Mouse (Mus musculus) heart, embryonic 15.5 days (tissue): ENCODE results near the gene Nlrx1. TPM values are rescaled to one million over a fixed set of nuclear protein-coding genes. Genes with fewer than 3 reads are reported as not detected.

Experiments used
- ATAC-seq: fragments of 200-750 bp; cut with Nextera tagmentation; replicated peaks from 2 replicates; pipeline ENCODE4 v1.8.0; 2017; ENCODE audit warnings: low read depth, moderate TSS enrichment; ENCODE audit not compliant: insufficient number of reproducible peaks, insufficient read depth, low FRiP score
- H3K27ac ChIP-seq: fragments of 300-500 bp; sonication (generic); 2 replicates; pipeline ENCODE4 v1.5.1; 2015; ENCODE audit warnings: mild to moderate bottlenecking, inconsistent platforms
- H3K27me3 ChIP-seq: fragments of 300-500 bp; sonication (generic); 2 replicates; pipeline ENCODE4 v1.6.1; 2015; ENCODE audit warnings: inconsistent platforms
- H3K36me3 ChIP-seq: fragments of 300-500 bp; sonication (generic); 2 replicates; pipeline ENCODE4 v1.6.1; 2015; ENCODE audit warnings: mild to moderate bottlenecking, inconsistent platforms
- H3K4me1 ChIP-seq: fragments of 300-500 bp; sonication (generic); replicated peaks from 2 replicates; pipeline ENCODE4 v1.6.1; 2015; ENCODE audit warnings: inconsistent platforms
- H3K4me2 ChIP-seq: fragments of 300-500 bp; sonication (generic); 2 replicates; pipeline ENCODE4 v1.6.1; 2015; ENCODE audit warnings: inconsistent platforms, mild to moderate bottlenecking, moderate library complexity
- H3K4me3 ChIP-seq: fragments of 300-500 bp; sonication (generic); 2 replicates; pipeline ENCODE4 v1.5.1; 2015; ENCODE audit warnings: mild to moderate bottlenecking, inconsistent platforms
- H3K9ac ChIP-seq: fragments of 300-500 bp; sonication (generic); 2 replicates; pipeline ENCODE4 v1.6.1; 2015; ENCODE audit warnings: mild to moderate bottlenecking, inconsistent platforms
- H3K9me3 ChIP-seq: fragments of 300-500 bp; sonication (generic); replicated peaks from 2 replicates; pipeline ENCODE4 v1.6.1; 2016; ENCODE audit warnings: inconsistent platforms
- WGBS: fragments of 180-500 bp; shearing (Covaris S2); methylation state at CpG from one replicate; pipeline ENCODE4 v1.1.7; 2015; ENCODE audit warnings: mixed read lengths; 5-methylcytosine and 5-hydroxymethylcytosine counted together
- polyA plus RNA-seq: library from polyadenylated mRNA; unstranded; fragments of >200 nt; fragmentation: Nextera tagmentation; extraction: Ambion mirVana; gene quantifications from 2 replicates; pipeline ENCODE4 v1.2.1, GENCODE M21; 2015

Gene Nlrx1
- 7.3 and 9.2 TPM in 2 replicates for polyA plus RNA-seq

GRCm38 (mm10) chr9:44268432-44268831, at the start of gene Nlrx1:
TSS of gene Nlrx1 (minus strand) at chr9:44268599.
- Histone ChIP-seq H3K4me1 (peaks cover 14% of the 10 kb centered on the region), H3K36me3 (0 out of 2 replicates have a peak, but pooled peaks cover 3% of the 10 kb centered on the region), H3K9ac (peak within 1 kb of the TSS; percentile 90), H3K4me3 (peak within 1 kb of the TSS; percentile 60), H3K27ac (peak within 1 kb of the TSS; percentile 84), H3K4me2 (peak within 1 kb of the TSS; percentile 92), H3K9me3 (no peaks in the 10 kb centered on the region), H3K27me3 (no peaks in the 10 kb centered on the region)
- ATAC-seq, result no peak
- WGBS, result 68% methylated on average over 6 of the region's 6 CpGs

DNA sequence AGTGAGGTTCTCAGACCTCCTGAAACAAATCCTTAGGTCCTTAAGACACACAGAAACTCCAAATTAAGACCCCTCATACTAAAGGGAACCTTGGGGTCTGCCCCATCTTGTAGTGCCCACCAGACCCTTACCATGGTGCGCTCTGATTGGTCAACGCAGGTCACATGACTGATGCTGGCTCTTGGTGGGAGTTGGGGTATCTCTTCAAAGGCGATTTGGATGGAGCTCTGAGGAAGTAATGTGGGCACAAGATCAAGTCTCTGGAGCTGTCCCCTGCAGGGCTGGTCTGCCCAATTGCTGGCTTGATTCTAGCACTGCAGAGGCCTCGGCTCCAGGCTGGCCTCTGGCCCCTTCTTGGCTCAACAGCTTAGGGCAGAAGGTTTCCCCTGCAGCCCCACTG, 49.1 kb upstream of the Nlrx1 start:
- peaks cover 30% of the 10 kb centered on the region for H3K4me1 ChIP-seq
- no peak overlapping the region for H3K4me3 ChIP-seq
- no peak for ATAC-seq
- no peak overlapping the region for H3K9ac ChIP-seq
- peaks cover 37% of the 10 kb centered on the region for H3K36me3 ChIP-seq
- H3K27ac ChIP-seq, result no peak overlapping the region
- no peaks in the 10 kb centered on the region for H3K27me3 ChIP-seq
- 64% methylated on average over 4 of the region's 4 CpGs for WGBS
- H3K9me3 ChIP-seq, result no peaks in the 10 kb centered on the region
- peak overlapping the region; percentile 93; the same call in 1 of the 2 replicates for H3K4me2 ChIP-seq

DNA sequence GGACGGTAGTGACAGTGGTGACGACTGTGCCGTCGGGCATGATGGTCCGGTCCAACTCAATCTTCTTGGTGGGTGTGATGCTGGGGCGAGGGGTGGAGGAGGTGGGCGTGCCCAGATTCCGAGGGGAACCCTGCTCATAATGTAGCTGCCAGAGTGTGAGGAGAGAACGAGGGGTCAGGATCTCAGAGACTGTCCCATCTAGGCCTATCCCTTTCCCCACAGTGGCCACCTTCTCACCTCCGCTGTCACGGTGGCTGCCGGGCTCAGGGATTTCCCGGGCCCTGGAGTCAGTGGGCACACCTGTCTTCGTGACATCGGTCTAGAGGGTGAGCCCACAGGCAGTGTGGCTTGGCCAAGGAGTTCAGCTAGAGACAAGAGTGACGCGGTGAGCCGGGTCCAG, 46.5 kb upstream of the Nlrx1 start:
- Histone ChIP-seq H3K27me3 (no peaks in the 10 kb centered on the region), H3K27ac (no peak overlapping the region), H3K9ac (no peak overlapping the region), H3K4me1 (peaks cover 34% of the 10 kb centered on the region), H3K9me3 (no peaks in the 10 kb centered on the region), H3K36me3 (peaks cover 37% of the 10 kb centered on the region), H3K4me3 (no peak overlapping the region), H3K4me2 (no peak overlapping the region)
- no peak for ATAC-seq
- WGBS, result 91% methylated on average over 18 of the region's 18 CpGs

GRCm38 (mm10) chr9:44314257-44314547, 45.8 kb upstream of the Nlrx1 start:
- Histone ChIP-seq H3K27ac (no peak overlapping the region), H3K4me1 (peaks cover 30% of the 10 kb centered on the region), H3K36me3 (peaks cover 37% of the 10 kb centered on the region), H3K9me3 (no peaks in the 10 kb centered on the region), H3K9ac (no peak overlapping the region), H3K4me3 (no peak overlapping the region), H3K27me3 (no peaks in the 10 kb centered on the region), H3K4me2 (no peak overlapping the region)
- ATAC-seq, result no peak
- WGBS, result 72% methylated on average over 4 of the region's 4 CpGs

GRCm38 (mm10) chr9:44313476-44314256, 45.3 kb upstream of the Nlrx1 start:
- ATAC-seq, result no peak
- H3K4me2 ChIP-seq, result no peak overlapping the region
- no peak overlapping the region for H3K9ac ChIP-seq
- no peaks in the 10 kb centered on the region for H3K9me3 ChIP-seq
- H3K4me1 ChIP-seq, result peaks cover 25% of the 10 kb centered on the region
- no peak overlapping the region for H3K27ac ChIP-seq
- H3K27me3 ChIP-seq, result no peaks in the 10 kb centered on the region
- WGBS, result 75% methylated on average over 19 of the region's 19 CpGs
- H3K4me3 ChIP-seq, result no peak overlapping the region
- H3K36me3 ChIP-seq, result peaks cover 37% of the 10 kb centered on the region

- Histone ChIP-seq H3K9me3 (no peaks in the 10 kb centered on the region), H3K27ac (peak overlapping the region; percentile 54), H3K4me3 (no peak overlapping the region; the same call in 1 of the 2 replicates), H3K36me3 (peaks cover 36% of the 10 kb centered on the region), H3K4me1 (peaks cover 11% of the 10 kb centered on the region; the same call in 1 of the 2 replicates), H3K27me3 (no peaks in the 10 kb centered on the region), H3K9ac (no peak overlapping the region), H3K4me2 (peak overlapping the region; percentile 32)
- ATAC-seq, result peak; percentile 54; the same call in 1 of the 2 replicates
- 28% methylated on average over 27 of the region's 27 CpGs for WGBS
Measured at GRCm38 (mm10) chr9:44311136-44312134, 43.0 kb upstream of the Nlrx1 start.

GRCm38 (mm10) chr9:44310750-44311135, 42.3 kb upstream of the Nlrx1 start:
- Histone ChIP-seq H3K4me2 (peak overlapping the region; percentile 32; the same call in 1 of the 2 replicates), H3K27ac (peak overlapping the region; percentile 30; the same call in 1 of the 2 replicates), H3K4me1 (peaks cover 11% of the 10 kb centered on the region; the same call in 1 of the 2 replicates), H3K9me3 (no peaks in the 10 kb centered on the region), H3K4me3 (no peak overlapping the region), H3K36me3 (peaks cover 29% of the 10 kb centered on the region), H3K9ac (no peak overlapping the region), H3K27me3 (no peaks in the 10 kb centered on the region)
- ATAC-seq, result no peak
- 43% methylated on average over 10 of the region's 10 CpGs for WGBS

DNA sequence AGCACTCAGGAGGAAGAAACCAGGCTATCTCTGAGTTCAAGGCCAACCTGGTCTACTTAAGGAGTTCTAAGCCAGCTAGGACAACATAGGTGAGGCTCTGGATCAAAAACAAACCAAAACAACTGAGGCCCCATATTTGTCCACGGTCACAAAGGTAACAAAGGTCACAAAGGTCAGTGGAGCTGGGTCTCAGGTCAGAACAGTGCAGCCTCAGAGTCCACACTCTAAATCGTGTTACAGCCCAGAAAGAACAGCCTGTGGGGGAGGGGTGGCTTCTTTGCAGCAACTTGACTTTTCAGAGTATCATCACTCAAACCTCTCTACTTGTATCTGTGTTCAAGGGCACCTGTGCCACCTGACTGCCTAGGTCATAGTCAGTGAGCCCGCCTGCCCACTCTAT, 41.4 kb upstream of the Nlrx1 start:
- 75% methylated on average over 3 of the region's 3 CpGs for WGBS
- H3K9me3 ChIP-seq, result no peaks in the 10 kb centered on the region

DNA sequence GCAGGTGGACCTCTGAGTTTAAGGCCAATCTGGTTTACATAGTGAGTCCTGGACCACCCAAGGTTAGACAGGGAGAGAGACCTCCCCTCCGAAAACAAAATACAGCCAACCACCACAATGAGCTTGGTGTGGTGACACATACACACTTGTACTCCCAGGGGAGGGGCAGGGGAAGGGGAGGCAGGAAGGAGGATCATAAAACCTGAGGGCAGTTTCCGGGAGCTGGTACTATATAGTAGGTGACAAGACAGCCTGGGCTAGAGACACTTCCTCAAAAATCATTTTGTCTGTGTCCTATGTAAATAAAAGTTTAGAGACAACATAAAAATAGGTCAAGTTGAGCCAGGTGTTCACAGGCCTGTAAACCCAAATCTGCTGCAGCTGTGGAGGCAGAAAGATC, 38.8 kb upstream of the Nlrx1 start:
- Histone ChIP-seq H3K27me3 (no peaks in the 10 kb centered on the region), H3K4me2 (no peak overlapping the region), H3K4me1 (peaks cover 22% of the 10 kb centered on the region), H3K36me3 (peaks cover 3% of the 10 kb centered on the region), H3K4me3 (no peak overlapping the region), H3K9ac (no peak overlapping the region), H3K9me3 (no peaks in the 10 kb centered on the region), H3K27ac (no peak overlapping the region)
- WGBS, result 68% methylated on average over 2 of the region's 2 CpGs
- ATAC-seq, result no peak

More for the DNA sequence above, 41.4 kb upstream of the Nlrx1 start:
- Histone ChIP-seq H3K4me2 (no peak overlapping the region), H3K4me1 (peaks cover 14% of the 10 kb centered on the region), H3K27ac (no peak overlapping the region), H3K27me3 (no peaks in the 10 kb centered on the region), H3K36me3 (peaks cover 19% of the 10 kb centered on the region), H3K9ac (no peak overlapping the region), H3K4me3 (no peak overlapping the region)
- no peak for ATAC-seq

- no peak overlapping the region for H3K4me3 ChIP-seq
- H3K27me3 ChIP-seq, result no peaks in the 10 kb centered on the region
- H3K9me3 ChIP-seq, result no peaks in the 10 kb centered on the region
- no peak overlapping the region for H3K4me2 ChIP-seq
- WGBS, result 90% methylated on average over 6 of the region's 6 CpGs
- H3K4me1 ChIP-seq, result peaks cover 22% of the 10 kb centered on the region
- no peak overlapping the region for H3K9ac ChIP-seq
- H3K36me3 ChIP-seq, result peaks cover 10% of the 10 kb centered on the region
- ATAC-seq, result no peak
- no peak overlapping the region for H3K27ac ChIP-seq
Measured at GRCm38 (mm10) chr9:44306532-44306931, 38.1 kb upstream of the Nlrx1 start.

- H3K9me3 ChIP-seq, result no peaks in the 10 kb centered on the region
- WGBS, result under 1% methylated on average over 54 of the region's 54 CpGs
- peak within 1 kb of the TSS; percentile 99 for H3K4me3 ChIP-seq
- no peaks in the 10 kb centered on the region for H3K27me3 ChIP-seq
- peak within 1 kb of the TSS; percentile 84 for H3K27ac ChIP-seq
- peak; percentile 98 for ATAC-seq
- H3K4me1 ChIP-seq, result peaks cover 14% of the 10 kb centered on the region
- peak within 1 kb of the TSS; percentile 97 for H3K9ac ChIP-seq
- peak within 1 kb of the TSS; percentile 78 for H3K4me2 ChIP-seq
- peaks cover 19% of the 10 kb centered on the region for H3K36me3 ChIP-seq
Measured at GRCm38 (mm10) chr9:44305466-44306079, 37.2 kb upstream of the Nlrx1 start, which contains the start of gene Hinfp. TSS of gene Hinfp (minus strand) at chr9:44305671.
